Mouse (Mus musculus) thymus, adult 2 months (tissue): ENCODE measurements around the gene Stx5a.

Experiments used
- CTCF ChIP-seq: fragments of 200-500 bp; IDR thresholded peaks from 2 replicates; pipeline ENCODE4 v1.5.1; 2012; ENCODE audit warnings: mild to moderate bottlenecking, control low read depth, low read length, moderate library complexity, borderline replicate concordance; ENCODE audit not compliant: control insufficient read depth, poor library complexity, insufficient read depth; ENCODE audit errors: extremely low read depth
- POLR2A ChIP-seq: fragments of 200-500 bp; IDR thresholded peaks from 2 replicates; pipeline ENCODE4 v1.6.1; 2012; ENCODE audit warnings: mild to moderate bottlenecking, low read length, control low read depth, moderate library complexity; ENCODE audit not compliant: control insufficient read depth, poor library complexity, insufficient read depth; ENCODE audit errors: extremely low read depth

GRCm38 (mm10) chr19:8702458-8702857 lies 38.8 kb upstream of the Stx5a start:
- no peak for TF ChIP-seq CTCF
- TF ChIP-seq POLR2A, result no peak
